Mouse (Mus musculus) cerebellum, adult 8-10 months (tissue): Measurements from ENCODE around the gene Rbms3.

Experiments used
- DNase-seq: peaks from one replicate; pipeline ENCODE4 v3.0.0; 2022

Gene Rbms3

GRCm38 (mm10) chr9:117371980-117372379 is 257.7 kb downstream of the Rbms3 start:
- DNase-seq: no peak

GRCm38 (mm10) chr9:117370086-117370485 is 259.6 kb downstream of the Rbms3 start:
- no peak for DNase-seq

GRCm38 (mm10) chr9:117368016-117368415 is 261.7 kb downstream of the Rbms3 start:
- DNase-seq: no peak

GRCm38 (mm10) chr9:117364610-117365009 is 265.1 kb downstream of the Rbms3 start:
- no peak for DNase-seq

GRCm38 (mm10) chr9:117361431-117361830 is 268.3 kb downstream of the Rbms3 start:
- DNase-seq: no peak

- peak; percentile 18 for DNase-seq
Measured at GRCm38 (mm10) chr9:117356764-117357442, 272.8 kb downstream of the Rbms3 start.

GRCm38 (mm10) chr9:117355501-117355900 is 274.2 kb downstream of the Rbms3 start:
- DNase-seq: no peak

GRCm38 (mm10) chr9:117342336-117342735 is 287.4 kb downstream of the Rbms3 start:
- no peak for DNase-seq

- no peak for DNase-seq
Measured at GRCm38 (mm10) chr9:117330681-117331080, 299.0 kb downstream of the Rbms3 start.

- no peak for DNase-seq
Measured at GRCm38 (mm10) chr9:117319271-117319670, 310.4 kb downstream of the Rbms3 start.

GRCm38 (mm10) chr9:117318461-117318860 is 311.3 kb downstream of the Rbms3 start:
- DNase-seq: no peak

- DNase-seq: no peak
Measured at GRCm38 (mm10) chr9:117317251-117317650, 312.5 kb downstream of the Rbms3 start.

- no peak for DNase-seq
Measured at GRCm38 (mm10) chr9:117313642-117314041, 316.1 kb downstream of the Rbms3 start.

- DNase-seq: no peak
Measured at GRCm38 (mm10) chr9:117309809-117310208, 319.9 kb downstream of the Rbms3 start.

- DNase-seq: no peak
Measured at GRCm38 (mm10) chr9:117298991-117299390, 330.7 kb downstream of the Rbms3 start.

GRCm38 (mm10) chr9:117297662-117298531 is 331.8 kb downstream of the Rbms3 start:
- no peak for DNase-seq

- no peak for DNase-seq
Measured at GRCm38 (mm10) chr9:117291066-117291850, 338.5 kb downstream of the Rbms3 start.

GRCm38 (mm10) chr9:117274846-117275245 is 354.9 kb downstream of the Rbms3 start:
- no peak for DNase-seq

GRCm38 (mm10) chr9:117259614-117260013 is 370.1 kb downstream of the Rbms3 start:
- no peak for DNase-seq

GRCm38 (mm10) chr9:117253361-117253760 is 376.4 kb downstream of the Rbms3 start:
- DNase-seq: no peak

- peak; percentile 5 for DNase-seq
Measured at GRCm38 (mm10) chr9:117252411-117252861, 377.3 kb downstream of the Rbms3 start.

- DNase-seq: peak; percentile 0
Measured at GRCm38 (mm10) chr9:117251521-117252368, 378.0 kb downstream of the Rbms3 start.
